Mouse (Mus musculus) natural killer cell, adult 2 months (primary cell): ENCODE measurements around the gene Slc25a41.

Experiments
- DNase-seq, 2 experiments: peaks; one replicate each; pipeline ENCODE4 v3.0.0; 2022; ENCODE audit warnings: low spot score in 2 of 2

Slc25a41 gene

DNA sequence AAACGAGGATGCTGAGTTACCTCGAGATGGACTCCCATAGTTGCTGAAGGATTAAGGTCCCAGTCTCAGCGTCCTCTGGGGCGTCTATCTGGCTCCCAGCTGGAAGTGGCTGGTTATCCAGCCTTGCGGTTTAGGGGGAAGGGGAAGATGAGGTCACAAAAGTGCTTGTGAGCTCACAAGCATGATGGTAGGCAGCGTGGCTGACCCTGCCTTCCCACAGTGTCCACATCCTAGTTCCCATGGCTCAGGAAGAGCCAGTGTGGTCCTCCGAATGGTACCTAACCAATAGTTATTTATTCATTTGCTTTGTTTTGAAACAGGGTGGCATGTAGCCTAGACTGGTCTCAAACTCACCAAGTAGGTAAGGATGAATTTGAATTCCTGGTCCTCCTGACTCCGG, at the start of gene Slc25a41:
TSS of gene Slc25a41 (minus strand) at position 101 of the 400 bp plus-strand sequence.
- DNase-seq = no peak

DNA sequence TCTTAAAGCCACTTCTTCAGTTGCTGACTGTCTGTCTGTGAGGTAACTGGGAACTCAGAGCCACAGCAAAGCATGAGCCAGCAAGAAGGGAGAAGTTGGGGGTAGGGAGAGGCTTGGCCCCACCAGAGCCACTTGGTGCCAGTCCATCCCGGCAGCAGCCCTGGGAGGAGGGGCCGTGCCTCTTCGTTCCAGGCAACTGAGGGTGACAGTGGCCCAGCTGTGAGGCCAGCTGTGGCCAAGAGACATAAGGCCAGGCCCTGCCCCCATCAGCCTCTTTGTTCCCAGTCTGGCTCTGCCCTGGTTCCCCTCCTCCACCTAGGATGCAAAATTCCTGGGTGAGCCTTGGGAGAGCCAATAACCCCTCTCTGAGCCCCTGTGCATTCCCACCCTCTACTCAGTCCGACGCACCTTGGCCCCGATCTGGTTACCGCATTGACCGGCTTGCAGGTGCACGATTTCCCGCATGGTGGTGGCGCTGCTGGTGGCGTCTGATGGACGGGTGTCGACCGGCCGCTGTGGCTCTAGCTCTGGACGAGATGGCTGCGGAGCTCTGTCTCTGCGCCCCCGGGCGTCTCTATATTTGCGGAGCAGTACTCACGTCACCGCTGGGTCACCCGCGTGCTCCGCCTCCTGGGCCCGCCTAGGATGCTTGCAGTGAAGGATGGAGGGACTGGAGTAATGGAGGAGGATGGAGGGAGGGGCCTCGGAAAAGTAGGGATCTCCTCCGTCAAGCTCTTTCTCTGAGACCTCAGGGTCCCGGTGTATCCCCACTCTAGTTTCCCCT, 45.8 kb upstream of the Slc25a41 start, which contains the start of gene Tubb4a:
TSS of gene Tubb4a (minus strand) at position 734 of the 784 bp plus-strand sequence.
- DNase-seq = no peak

DNA sequence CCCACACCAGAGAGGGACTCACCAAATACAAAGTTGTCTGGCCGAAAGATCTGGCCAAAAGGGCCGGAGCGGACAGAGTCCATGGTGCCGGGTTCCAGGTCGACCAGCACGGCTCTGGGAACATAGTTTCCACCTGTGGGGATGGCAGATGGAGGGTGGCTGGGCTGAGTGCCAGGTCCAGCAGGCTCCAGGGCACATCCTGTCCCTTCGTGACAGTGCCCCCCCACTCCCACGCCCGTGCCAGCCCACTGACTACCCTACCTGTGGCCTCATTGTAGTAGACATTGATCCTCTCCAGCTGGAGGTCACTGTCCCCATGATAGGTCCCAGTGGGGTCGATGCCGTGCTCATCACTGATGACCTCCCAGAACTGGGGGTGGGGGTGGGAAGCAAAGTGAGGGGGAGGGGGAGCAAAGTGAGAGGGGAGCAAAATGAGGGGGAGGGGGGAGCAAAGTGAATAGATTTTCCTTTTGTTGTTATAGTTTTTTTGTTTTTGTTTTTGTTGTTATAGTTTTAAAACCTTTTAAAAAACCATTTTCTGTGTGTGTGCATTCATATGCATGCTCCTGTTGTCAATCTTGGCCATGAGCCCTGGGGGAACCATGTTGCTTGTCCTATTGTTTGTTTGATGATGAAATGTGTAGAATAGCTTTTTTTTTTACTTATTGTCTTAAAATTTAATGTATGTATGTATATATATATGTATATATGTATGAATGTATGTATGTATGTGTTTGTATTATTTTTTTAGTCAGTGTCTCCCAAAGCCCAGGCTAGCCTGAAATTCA, 44.7 kb upstream of the Slc25a41 start:
- DNase-seq = no peak

DNA sequence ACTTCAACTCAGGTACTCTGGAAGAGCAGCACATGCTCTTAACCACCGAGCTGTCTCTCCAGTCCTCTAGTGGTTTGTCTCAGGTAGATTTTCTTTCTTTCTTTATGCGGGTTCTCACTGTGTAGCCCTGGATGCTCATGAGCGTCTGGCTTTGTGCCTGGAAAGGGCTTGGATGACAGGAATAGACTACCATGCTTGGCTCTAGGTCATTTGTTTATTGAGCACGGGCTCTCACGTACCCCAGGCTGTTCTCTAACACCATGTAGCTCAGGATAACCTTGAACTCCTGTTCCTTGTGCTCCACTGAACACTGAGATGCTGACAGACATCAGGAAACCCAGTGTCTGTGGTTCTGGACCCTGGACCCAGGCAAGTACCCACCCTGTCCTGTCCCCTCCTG, 41.0 kb upstream of the Slc25a41 start:
- no peak for DNase-seq

DNA sequence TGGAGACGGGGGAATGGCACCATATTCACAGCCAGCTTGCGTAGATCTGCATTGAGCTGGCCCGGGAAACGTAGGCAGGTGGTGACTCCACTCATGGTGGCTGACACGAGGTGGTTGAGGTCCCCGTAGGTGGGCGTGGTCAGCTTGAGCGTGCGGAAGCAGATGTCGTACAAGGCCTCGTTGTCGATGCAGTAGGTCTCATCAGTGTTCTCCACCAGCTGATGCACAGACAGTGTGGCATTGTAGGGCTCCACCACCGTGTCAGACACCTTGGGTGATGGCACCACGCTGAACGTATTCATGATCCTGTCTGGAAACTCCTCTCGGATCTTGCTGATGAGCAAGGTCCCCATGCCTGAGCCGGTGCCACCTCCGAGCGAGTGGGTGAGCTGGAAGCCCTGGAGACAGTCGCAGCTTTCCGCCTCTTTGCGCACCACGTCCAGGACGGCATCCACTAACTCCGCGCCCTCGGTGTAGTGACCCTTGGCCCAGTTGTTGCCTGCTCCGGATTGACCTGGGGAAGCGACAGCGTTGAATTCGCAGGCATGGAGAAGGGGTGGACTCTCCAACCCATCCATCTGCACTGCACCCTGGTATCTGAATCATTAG, 39.9 kb upstream of the Slc25a41 start:
- no peak for DNase-seq

DNA sequence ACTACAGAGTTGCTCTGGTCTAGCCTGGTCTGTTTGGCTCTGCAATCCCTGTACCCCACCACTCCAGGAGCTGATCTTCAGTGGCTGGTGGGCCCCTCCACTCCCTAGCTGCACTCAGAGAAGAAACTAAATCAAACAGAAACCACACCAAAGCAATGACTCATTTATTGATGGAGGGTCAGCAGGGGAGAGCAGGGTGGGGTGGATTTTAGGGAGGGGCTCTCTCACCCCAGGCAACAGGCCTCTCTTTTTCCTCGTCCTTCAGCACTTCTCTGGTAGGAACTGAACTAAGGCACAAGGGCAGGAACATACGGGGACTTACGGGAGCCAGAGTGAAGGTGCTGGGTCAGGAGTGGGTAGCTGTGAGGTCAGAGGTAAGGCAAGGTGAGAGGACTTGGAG, 38.5 kb upstream of the Slc25a41 start:
- DNase-seq = peak; percentile 24 to 35

DNA sequence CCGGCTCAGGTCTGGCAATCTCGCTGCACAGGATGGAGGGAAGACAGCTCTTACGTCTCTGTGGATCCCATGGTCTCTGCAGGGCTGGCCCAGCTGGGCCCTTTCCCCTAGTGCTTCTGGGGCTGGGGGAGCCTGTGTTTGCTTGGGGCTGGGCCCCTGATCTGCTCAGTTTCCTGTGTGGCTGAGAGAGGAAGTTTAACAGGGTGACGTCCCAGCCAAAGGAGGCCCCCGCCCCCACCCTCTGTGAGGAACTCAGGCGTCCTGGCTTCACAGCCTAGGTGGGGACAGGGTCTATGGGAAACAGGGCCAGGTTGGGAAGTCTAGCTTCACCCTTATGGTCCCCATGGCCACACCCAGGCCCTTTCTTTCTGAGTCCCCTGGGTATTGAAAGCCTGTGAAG, 36.9 kb upstream of the Slc25a41 start, which contains the start of gene Dennd1c:
TSS of gene Dennd1c (minus strand) at position 179 of the 400 bp plus-strand sequence.
- DNase-seq = peak; percentile 72 to 73

DNA sequence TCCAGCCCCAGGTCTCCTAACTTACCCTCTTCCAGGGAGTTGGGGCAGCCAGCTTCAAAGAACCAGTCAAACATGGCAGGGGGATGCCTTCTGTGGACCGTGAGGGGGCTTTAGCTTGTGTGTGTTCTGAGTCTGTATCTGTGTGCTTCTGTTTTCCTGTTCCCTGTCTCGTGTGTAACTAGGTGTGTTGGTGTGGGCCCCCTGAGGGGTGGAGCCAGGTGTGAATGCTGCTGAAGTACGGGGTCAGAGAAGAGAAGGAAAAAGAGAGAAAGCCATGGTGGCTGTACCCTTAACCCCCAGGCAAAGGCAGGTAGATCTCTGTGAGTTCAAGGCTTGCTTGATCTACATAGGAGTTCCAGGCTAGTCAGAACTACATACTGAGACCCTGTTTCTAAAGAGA, 35.5 kb upstream of the Slc25a41 start:
- no peak for DNase-seq

DNA sequence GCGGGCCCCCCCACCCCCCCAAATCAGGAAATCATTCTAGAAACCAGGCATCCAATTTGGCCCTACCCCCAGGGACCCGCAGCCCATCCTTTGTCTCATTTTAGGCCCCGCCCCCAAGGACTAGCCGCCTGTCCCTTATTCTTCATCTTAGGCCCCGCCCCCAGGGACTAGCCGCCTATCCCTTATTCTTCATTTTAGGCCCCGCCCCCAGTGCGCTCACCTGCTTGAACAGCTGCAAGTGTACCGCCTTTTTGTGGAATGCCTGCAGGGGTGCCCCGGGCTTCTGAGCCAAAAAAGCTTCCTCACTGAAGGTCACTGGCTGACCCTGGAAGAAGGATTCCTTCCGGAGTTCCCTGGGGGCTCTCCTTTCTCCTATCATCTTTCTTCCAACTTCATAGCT, 29.2 kb upstream of the Slc25a41 start:
- DNase-seq = no peak

DNA sequence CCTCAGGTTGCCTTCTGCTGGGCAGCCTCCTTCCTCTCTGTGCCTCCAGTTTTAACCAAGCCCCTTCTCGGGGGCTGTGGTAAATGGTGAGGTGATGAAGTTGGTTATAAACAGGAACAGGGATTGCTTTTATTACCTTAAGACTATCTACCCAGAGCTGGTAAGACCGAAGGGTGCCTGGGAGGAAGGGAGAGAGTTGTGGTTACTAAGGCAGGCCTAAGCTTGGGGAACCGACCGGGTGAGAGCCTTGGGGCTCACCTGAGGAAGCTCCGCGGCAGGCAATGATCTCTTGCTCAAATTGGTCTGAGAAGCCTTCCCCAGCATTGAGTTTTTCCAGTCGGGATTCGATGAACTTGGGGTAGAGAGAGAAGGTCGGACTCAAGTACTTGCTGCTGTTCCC, 28.8 kb upstream of the Slc25a41 start:
- DNase-seq = no peak

DNA sequence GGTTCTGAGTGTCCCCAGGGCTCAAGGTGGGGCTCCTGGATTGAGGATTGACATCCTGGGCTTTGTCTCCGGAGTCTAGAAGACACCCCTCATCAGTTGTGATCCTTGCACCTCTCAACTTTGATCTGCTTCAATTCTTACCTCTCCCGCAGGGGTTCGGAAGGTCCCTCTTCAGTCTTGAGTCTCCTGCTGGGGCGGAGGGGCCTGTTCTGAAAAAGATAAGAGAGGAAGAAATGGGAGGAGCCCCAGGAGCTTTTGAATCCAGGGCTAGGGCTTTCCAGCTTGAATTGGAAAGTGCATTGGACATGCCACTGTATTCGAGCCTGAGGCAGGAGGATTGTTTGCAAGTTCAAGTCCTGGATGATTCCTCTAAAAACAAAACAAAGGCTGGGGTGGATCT, 25.5 kb upstream of the Slc25a41 start:
- DNase-seq = no peak

DNA sequence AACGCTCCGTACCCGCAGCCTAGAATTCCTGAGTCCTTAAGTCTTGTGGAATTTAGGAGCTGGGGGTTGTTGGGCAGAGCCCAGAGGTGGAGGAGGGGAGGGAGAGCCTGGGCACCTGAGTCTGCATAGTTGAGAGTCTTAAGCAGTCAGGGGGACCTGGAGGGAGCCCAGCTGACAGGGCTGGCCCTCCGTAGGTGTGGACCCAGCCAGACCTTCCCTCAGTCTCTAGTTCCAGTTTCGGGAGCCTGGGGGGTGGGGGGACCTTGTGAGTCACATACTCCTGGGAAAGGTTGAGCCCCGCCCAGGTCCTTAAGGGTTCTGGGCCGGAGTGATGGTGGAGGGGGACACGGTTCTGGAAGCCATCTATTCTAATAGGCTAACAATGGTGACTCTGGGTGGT, 21.6 kb upstream of the Slc25a41 start:
- DNase-seq = no peak

DNA sequence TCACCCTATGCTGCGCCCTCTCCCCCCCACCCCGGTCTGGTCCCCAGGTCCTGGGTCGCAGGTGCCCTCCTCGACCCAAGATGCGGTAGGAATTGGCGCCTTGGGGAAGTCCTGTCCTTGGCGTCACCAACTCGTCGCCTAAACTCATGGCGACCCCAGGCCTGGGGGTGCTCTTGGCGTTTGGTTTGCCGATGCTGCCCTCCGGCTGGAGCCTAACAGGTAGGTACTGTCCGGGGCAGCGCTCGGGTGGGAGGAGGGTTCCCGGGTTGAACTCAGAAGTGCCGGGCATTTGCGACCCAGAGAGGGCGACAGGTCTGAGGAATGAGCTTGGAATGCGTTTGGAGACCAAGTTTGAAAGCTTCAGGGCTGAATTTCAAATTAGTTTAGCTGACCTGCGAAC, 21.1 kb upstream of the Slc25a41 start:
- no peak for DNase-seq

DNA sequence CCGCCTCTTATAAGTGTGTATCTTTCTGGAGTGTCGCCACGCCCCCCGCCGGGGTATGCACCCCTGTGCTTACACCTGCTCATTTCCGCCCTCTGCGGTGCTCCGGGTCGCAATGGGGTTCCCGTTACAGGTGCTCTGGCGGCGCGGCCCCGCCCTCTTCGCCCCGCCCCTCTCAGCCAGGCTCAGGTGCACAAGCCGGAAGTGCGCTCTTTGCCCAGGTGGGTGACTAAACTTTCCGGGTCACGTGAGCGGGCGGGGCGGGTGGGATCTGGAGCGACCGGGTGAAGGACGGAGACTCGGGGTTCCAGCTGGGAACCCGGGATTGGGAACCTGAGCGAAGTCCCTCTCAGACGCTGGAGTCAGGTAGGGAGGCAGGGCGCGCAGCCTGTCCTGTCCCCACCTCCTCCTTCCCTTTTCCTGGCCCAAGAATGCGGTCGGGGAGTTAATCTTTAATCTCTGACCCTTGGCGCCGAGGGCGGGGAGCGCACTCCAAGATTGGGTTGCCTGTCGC, 20.6 kb upstream of the Slc25a41 start:
- DNase-seq = peak in 1 of 2 experiments; percentile 47

DNA sequence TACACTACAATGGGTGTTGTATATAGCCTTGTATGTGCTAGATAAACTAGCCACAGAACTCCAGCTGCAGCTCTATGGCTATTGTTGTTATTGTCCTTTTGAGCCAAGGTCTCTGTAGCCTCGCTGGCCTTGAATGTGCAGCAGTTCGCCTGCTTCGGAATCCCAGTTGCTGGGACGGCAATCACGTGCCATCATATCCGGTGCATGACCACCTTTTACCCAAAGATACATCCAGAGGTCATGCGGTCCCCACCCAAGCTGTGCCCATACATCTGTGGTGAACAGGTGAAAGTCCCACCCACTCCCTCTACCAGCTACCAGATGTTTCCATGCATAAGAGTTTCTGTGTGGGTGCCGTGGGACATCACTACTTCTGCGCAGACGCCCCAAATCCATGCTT, 19.6 kb upstream of the Slc25a41 start:
- DNase-seq = peak in 1 of 2 experiments; percentile 19

DNA sequence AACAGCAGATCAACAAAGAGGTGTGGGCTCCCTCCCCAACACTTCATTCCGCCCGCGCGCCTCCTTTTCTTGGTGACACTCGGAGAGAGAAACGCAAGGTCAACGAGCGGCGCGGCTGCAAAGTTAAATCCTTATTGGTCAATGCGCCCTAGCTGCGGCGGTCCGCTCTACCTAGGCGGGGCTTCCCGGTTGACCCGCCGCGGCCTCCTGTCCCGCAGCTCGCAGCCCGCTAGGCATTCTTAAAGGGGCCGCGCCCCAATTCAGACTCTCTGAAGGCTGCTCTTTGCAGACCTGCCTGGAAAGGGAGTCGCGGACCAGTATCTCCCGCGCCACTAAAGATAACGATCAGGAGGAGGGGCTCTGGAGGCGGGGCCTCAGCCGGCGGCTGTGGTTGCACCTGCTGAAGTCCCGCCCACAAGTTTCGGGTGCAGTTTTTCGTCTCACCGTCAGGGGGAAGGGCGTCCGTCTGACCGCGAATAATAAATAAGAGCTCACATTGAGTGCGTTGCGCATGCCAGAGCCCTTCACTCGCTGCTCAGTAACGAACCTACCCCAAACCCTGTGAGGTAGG, 18.9 kb upstream of the Slc25a41 start:
- DNase-seq = peak; percentile 97 to 98

DNA sequence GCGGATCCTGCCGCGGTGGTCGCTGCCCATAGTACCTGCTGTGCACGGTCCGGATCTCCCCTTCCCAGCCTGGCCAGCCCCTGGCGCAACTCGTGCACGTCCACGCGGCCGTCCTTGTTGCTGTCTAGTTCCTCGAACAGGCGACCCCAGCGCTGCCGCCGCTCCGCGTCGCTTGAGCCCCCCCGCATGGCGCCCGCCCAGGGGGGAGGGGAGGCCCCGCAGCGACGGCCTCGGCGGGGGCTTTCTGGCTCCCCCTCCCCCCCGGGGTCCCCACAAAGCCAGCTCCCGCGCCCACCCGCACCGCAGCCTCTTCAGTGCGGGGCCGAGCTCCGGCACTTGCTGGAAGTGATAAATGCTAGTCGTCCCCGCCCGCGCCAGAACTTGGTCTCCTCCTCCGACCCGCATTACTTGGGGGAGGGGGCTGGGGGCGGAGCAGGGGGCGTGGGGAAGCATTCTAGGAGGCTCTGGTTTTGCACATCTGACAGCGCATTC, 18.1 kb upstream of the Slc25a41 start, which contains the start of gene Slc25a23:
TSS of gene Slc25a23 (minus strand) at position 378 of the 492 bp plus-strand sequence.
- peak; percentile 25 to 47 for DNase-seq

DNA sequence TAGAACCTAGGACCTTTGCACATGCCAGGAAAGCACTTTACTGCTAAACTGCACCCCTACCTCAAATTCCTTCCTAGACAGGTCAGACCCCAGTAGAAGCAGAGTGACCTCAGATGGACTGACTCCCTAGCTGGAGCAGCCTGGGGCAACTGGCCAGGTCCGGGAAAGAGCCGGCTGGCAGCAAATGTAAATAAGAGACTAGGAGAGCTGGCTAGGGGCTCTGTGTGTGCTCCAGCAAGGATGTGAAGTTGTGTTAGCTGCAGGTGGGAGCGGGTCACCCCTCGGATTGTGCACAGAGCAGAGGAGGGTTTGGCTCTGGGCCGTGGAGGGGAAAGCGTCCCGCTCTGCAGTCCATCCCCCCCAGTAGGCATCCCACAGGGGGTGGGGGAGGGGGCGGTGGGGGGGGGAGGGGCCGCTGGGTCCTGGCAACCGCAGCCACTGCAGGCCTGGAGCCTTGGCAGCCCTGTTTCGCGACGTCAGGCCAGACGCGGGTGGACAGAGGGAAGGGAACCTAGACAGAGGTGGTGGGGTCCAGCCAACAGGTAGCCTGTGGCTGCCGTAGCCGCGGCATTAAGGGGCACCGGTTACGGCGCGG, 17.5 kb upstream of the Slc25a41 start, which contains the start of gene Crb3:
TSS of gene Crb3 (plus strand) at position 215 of the 595 bp plus-strand sequence.
- no peak for DNase-seq

DNA sequence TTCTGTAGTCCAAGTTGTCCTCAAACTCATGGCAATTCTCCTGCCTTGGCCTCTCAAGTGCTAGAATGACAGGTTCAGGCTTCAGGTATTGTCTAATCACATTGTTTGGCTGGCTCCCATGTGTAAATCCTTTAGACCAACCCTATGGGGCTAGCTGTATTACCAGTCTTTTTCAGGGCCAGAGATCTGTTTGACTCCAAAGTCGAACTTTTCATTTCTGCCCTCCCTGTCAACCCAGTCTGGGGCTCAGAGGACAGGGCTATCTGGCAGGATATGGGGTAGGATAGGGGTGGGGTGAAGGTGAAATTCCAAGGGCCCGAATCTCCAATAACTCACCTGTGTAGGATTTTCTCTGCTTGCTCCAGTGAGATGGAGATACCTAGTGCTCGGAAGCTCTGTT, 14.8 kb upstream of the Slc25a41 start:
- no peak for DNase-seq

DNA sequence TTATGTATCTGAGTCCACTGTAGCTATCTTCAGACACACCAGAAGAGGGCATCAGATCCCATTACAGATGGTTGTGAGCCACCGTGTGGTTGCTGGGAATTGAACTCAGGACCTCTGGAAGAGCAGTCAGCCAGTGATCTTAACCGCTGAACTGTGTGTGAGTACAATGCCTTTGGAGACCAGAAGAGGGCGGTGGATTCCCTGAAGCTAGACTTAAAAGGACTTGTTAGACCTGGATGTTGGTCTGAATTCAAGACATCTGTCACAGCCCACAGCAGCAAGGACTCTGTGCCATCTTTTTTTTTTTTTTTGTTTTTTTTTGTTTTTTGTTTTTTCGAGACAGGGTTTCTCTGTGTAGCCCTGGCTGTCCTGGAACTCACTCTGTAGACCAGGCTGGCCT, 10.2 kb upstream of the Slc25a41 start:
- peak in 1 of 2 experiments; percentile 24 for DNase-seq

DNA sequence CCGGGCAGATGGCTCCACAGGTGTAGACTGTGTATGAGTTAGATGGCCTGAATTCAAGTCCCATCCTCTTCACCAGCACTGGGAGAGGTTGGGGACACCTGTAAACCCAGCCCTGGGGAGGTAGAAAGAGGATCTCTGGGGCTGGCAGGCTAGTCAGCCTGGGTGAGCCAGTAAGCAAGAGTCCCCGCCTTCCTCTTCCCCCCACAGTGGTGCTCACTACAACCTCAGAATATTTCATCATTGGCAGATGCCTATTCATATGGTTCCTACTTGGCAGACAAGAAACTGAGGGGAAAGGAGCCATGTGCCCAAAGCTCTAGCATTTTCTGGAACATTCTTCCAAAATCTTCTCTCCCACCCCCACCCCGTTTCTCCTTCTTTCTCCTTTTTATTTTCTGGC, 7.4 kb upstream of the Slc25a41 start:
- no peak for DNase-seq
